Mouse (Mus musculus) stomach, embryonic 14.5 days (tissue): ENCODE results near the gene Trafd1. TPM values are rescaled to one million over a fixed set of nuclear protein-coding genes. Genes with fewer than 3 reads are reported as not detected.

Experiments used
- ATAC-seq: fragments of 200-750 bp; cut with Nextera tagmentation; 2 replicates; pipeline ENCODE4 v1.8.0; 2017; ENCODE audit warnings: low read depth, moderate TSS enrichment; ENCODE audit not compliant: insufficient number of reproducible peaks, insufficient read depth, low FRiP score
- H3K27ac ChIP-seq: fragments of 300-500 bp; sonication (generic); 2 replicates; pipeline ENCODE4 v1.5.1; 2014; ENCODE audit warnings: mild to moderate bottlenecking, low read length, moderate library complexity, mixed read lengths
- H3K27me3 ChIP-seq: fragments of 300-500 bp; sonication (generic); 2 replicates; pipeline ENCODE4 v1.6.1; 2014; ENCODE audit warnings: low read length, control low read depth, mixed read lengths; ENCODE audit not compliant: control insufficient read depth, insufficient read depth
- H3K36me3 ChIP-seq: fragments of 300-500 bp; sonication (generic); 2 replicates; pipeline ENCODE4 v1.6.1; 2014; ENCODE audit warnings: mild to moderate bottlenecking, control low read depth, low read length, moderate library complexity, mixed read lengths; ENCODE audit not compliant: control insufficient read depth, insufficient read depth
- H3K4me1 ChIP-seq: fragments of 300-500 bp; sonication (generic); 2 replicates; pipeline ENCODE4 v1.6.1; 2014; ENCODE audit warnings: low read length, control low read depth, mixed read lengths; ENCODE audit not compliant: control insufficient read depth, insufficient read depth
- H3K4me2 ChIP-seq: fragments of 300-500 bp; sonication (generic); replicated peaks from 2 replicates; pipeline ENCODE4 v1.6.1; 2014; ENCODE audit warnings: low read depth, low read length, control low read depth
- H3K4me3 ChIP-seq: fragments of 300-500 bp; sonication (generic); 2 replicates; pipeline ENCODE4 v1.5.1; 2014; ENCODE audit warnings: low read depth, low read length, control low read depth
- H3K9ac ChIP-seq: fragments of 300-500 bp; sonication (generic); replicated peaks from 2 replicates; pipeline ENCODE4 v1.6.1; 2014; ENCODE audit warnings: low read depth, mild to moderate bottlenecking, control low read depth, low read length, moderate library complexity, mixed read lengths
- H3K9me3 ChIP-seq: fragments of 300-500 bp; sonication (generic); 2 replicates; pipeline ENCODE4 v1.6.1; 2016; ENCODE audit warnings: low read depth, low read length, control low read depth; ENCODE audit not compliant: control insufficient read depth
- WGBS: fragments of 180-500 bp; shearing (Covaris S2); extraction: QIAGEN DNeasy Blood & Tissue Kit; methylation state at CpG from one replicate; pipeline ENCODE4 v1.1.7; 2014; 5-methylcytosine and 5-hydroxymethylcytosine counted together
- polyA plus RNA-seq: library from polyadenylated mRNA; unstranded; fragments of >200 nt; fragmentation: Nextera tagmentation; extraction: Ambion mirVana; gene quantifications from 2 replicates; pipeline ENCODE4 v1.2.1, GENCODE M21; 2014

Gene Trafd1
- polyA plus RNA-seq, 1 experiment from 2014 or later: 78.2 TPM

GRCm38 (mm10) chr5:121361696-121362095 lies 23.7 kb downstream of the Trafd1 start:
- Histone ChIP-seq H3K27ac (no peak overlapping the region), H3K4me1 (no peaks in the 10 kb centered on the region), H3K4me3 (no peak overlapping the region), H3K9ac (no peak overlapping the region), H3K27me3 (no peaks in the 10 kb centered on the region), H3K36me3 (peaks cover 81% of the 10 kb centered on the region), H3K9me3 (no peaks in the 10 kb centered on the region), H3K4me2 (no peak overlapping the region)
- WGBS: 85% methylated on average over 5 of the region's 5 CpGs
- no peak for ATAC-seq

GRCm38 (mm10) chr5:121359229-121359628 lies 26.2 kb downstream of the Trafd1 start:
- no peak overlapping the region for H3K4me3 ChIP-seq
- no peaks in the 10 kb centered on the region for H3K27me3 ChIP-seq
- no peaks in the 10 kb centered on the region for H3K4me1 ChIP-seq
- no peak for ATAC-seq
- 55% methylated on average over 9 of the region's 9 CpGs for WGBS
- H3K36me3 ChIP-seq: peaks cover 87% of the 10 kb centered on the region
- H3K27ac ChIP-seq: no peak overlapping the region
- H3K9ac ChIP-seq: no peak overlapping the region
- H3K9me3 ChIP-seq: no peaks in the 10 kb centered on the region
- H3K4me2 ChIP-seq: no peak overlapping the region

- no peak overlapping the region for H3K27ac ChIP-seq
- H3K36me3 ChIP-seq: peaks cover 54% of the 10 kb centered on the region
- H3K9ac ChIP-seq: no peak overlapping the region
- no peak for ATAC-seq
- 0 out of 2 replicates have a peak, but pooled peaks cover 2% of the 10 kb centered on the region for H3K4me1 ChIP-seq
- no peak overlapping the region for H3K4me3 ChIP-seq
- no peaks in the 10 kb centered on the region for H3K27me3 ChIP-seq
- H3K9me3 ChIP-seq: no peaks in the 10 kb centered on the region
- WGBS: 91% methylated on average over 8 of the region's 8 CpGs
- H3K4me2 ChIP-seq: no peak overlapping the region
Observed at GRCm38 (mm10) chr5:121343997-121344396, 41.4 kb downstream of the Trafd1 start.

GRCm38 (mm10) chr5:121342490-121342889 lies 42.9 kb downstream of the Trafd1 start:
- Histone ChIP-seq H3K4me1 (0 out of 2 replicates have a peak, but pooled peaks cover 2% of the 10 kb centered on the region), H3K27me3 (no peaks in the 10 kb centered on the region), H3K9me3 (no peaks in the 10 kb centered on the region), H3K27ac (no peak overlapping the region), H3K4me2 (no peak overlapping the region), H3K36me3 (peaks cover 61% of the 10 kb centered on the region), H3K9ac (no peak overlapping the region), H3K4me3 (no peak overlapping the region)
- ATAC-seq: no peak
- 90% methylated on average over 11 of the region's 11 CpGs for WGBS

GRCm38 (mm10) chr5:121340965-121341473 lies 44.4 kb downstream of the Trafd1 start:
- Histone ChIP-seq H3K27me3 (no peaks in the 10 kb centered on the region), H3K4me2 (no peak overlapping the region), H3K36me3 (peaks cover 71% of the 10 kb centered on the region), H3K4me3 (no peak overlapping the region), H3K9ac (no peak overlapping the region), H3K27ac (no peak overlapping the region), H3K9me3 (no peaks in the 10 kb centered on the region), H3K4me1 (0 out of 2 replicates have a peak, but pooled peaks cover 2% of the 10 kb centered on the region)
- 20% methylated on average over 7 of the region's 7 CpGs for WGBS
- no peak for ATAC-seq

GRCm38 (mm10) chr5:121339507-121340230 lies 45.8 kb downstream of the Trafd1 start:
- no peaks in the 10 kb centered on the region for H3K27me3 ChIP-seq
- peaks cover 64% of the 10 kb centered on the region for H3K36me3 ChIP-seq
- ATAC-seq: no peak
- H3K27ac ChIP-seq: no peak overlapping the region
- H3K4me3 ChIP-seq: no peak overlapping the region
- H3K4me1 ChIP-seq: 0 out of 2 replicates have a peak, but pooled peaks cover 2% of the 10 kb centered on the region
- H3K4me2 ChIP-seq: no peak overlapping the region
- 86% methylated on average over 7 of the region's 7 CpGs for WGBS
- no peak overlapping the region for H3K9ac ChIP-seq
- no peaks in the 10 kb centered on the region for H3K9me3 ChIP-seq

- H3K4me3 ChIP-seq: no peak overlapping the region
- no peaks in the 10 kb centered on the region for H3K27me3 ChIP-seq
- no peak overlapping the region for H3K27ac ChIP-seq
- peaks cover 62% of the 10 kb centered on the region for H3K36me3 ChIP-seq
- 0 out of 2 replicates have a peak, but pooled peaks cover 2% of the 10 kb centered on the region for H3K4me1 ChIP-seq
- no peaks in the 10 kb centered on the region for H3K9me3 ChIP-seq
- H3K4me2 ChIP-seq: no peak overlapping the region
- WGBS: 90% methylated on average over 6 of the region's 6 CpGs
- no peak overlapping the region for H3K9ac ChIP-seq
- no peak for ATAC-seq
Observed at GRCm38 (mm10) chr5:121336776-121337175, 48.7 kb downstream of the Trafd1 start.

- Histone ChIP-seq H3K36me3 (peaks cover 67% of the 10 kb centered on the region), H3K4me1 (no peaks in the 10 kb centered on the region), H3K9me3 (no peaks in the 10 kb centered on the region), H3K4me3 (no peak overlapping the region), H3K4me2 (no peak overlapping the region), H3K9ac (no peak overlapping the region), H3K27me3 (no peaks in the 10 kb centered on the region), H3K27ac (no peak overlapping the region)
- no peak for ATAC-seq
- WGBS: 74% methylated on average over 3 of the region's 3 CpGs
Observed at GRCm38 (mm10) chr5:121336009-121336408, 49.4 kb downstream of the Trafd1 start.
